Mouse (Mus musculus) CH12.LX (cell line): ENCODE results near the gene Ptgir. TPM values are rescaled to one million over a fixed set of nuclear protein-coding genes. Genes with fewer than 3 reads are reported as not detected.

Experiments used
- DNase-seq: peaks from one replicate; pipeline ENCODE4 v3.0.0-alpha.2; 2013; ENCODE audit errors: extremely low read depth
- H3K27ac ChIP-seq: 2 replicates; pipeline ENCODE4 v1.5.1; 2012; ENCODE audit warnings: low read depth, mild to moderate bottlenecking, control low read depth, moderate library complexity; ENCODE audit not compliant: insufficient read depth
- H3K27me3 ChIP-seq: replicated peaks from 2 replicates; pipeline ENCODE3; 2012; ENCODE audit warnings: inconsistent platforms
- H3K36me3 ChIP-seq, 2 experiments: replicated peaks in 1 of 2; 2 replicates each; pipeline versions ENCODE3 to v1.6.1; 2012; ENCODE audit warnings: inconsistent platforms in 1 of 2, low read length in 1 of 2, mild to moderate bottlenecking in 1 of 2, mixed read lengths in 1 of 2, moderate library complexity in 1 of 2; ENCODE audit not compliant: control insufficient read depth in 1 of 2, insufficient read depth in 1 of 2
- H3K4me1 ChIP-seq, 2 experiments: 2 replicates each; pipeline ENCODE4 v1.6.1; 2012; ENCODE audit warnings: inconsistent platforms in 1 of 2, moderate library complexity in 1 of 2; ENCODE audit not compliant: insufficient read depth in 2 of 2, control insufficient read depth in 1 of 2
- H3K4me2 ChIP-seq: 2 replicates; pipeline ENCODE4 v1.6.1; 2012; ENCODE audit warnings: low read depth, mild to moderate bottlenecking, control low read depth; ENCODE audit not compliant: poor library complexity, insufficient read depth, severe bottlenecking
- H3K4me3 ChIP-seq, 3 experiments: fragments of 150-350 bp in 1 of 3; sonication (generic) in 1 of 3; replicated peaks in 1 of 3; 2 replicates each; pipeline versions ENCODE3 to v1.5.1; 2011 to 2012; ENCODE audit warnings: low read depth in 2 of 3, low read length in 2 of 3, mild to moderate bottlenecking in 2 of 3, moderate library complexity in 2 of 3, control low read depth in 1 of 3, improper control_type of control experiment in 1 of 3, inconsistent platforms in 1 of 3, mixed read lengths in 1 of 3; ENCODE audit not compliant: poor library complexity in 1 of 3
- H3K79me2 ChIP-seq: replicated peaks from 2 replicates; pipeline ENCODE4 v1.6.1; 2012; ENCODE audit warnings: mild to moderate bottlenecking, moderate library complexity; ENCODE audit not compliant: control insufficient read depth, poor library complexity, insufficient read depth, severe bottlenecking; ENCODE audit errors: extremely low read depth
- H3K9ac ChIP-seq: 2 replicates; pipeline ENCODE4 v1.6.1; 2012; ENCODE audit warnings: low read depth, mild to moderate bottlenecking, control low read depth, moderate library complexity; ENCODE audit not compliant: insufficient read depth
- H3K9me3 ChIP-seq: replicated peaks from 2 replicates; pipeline ENCODE3; 2012; ENCODE audit warnings: low read length, inconsistent platforms, mixed read lengths
- BHLHE40 ChIP-seq: IDR thresholded peaks from 2 replicates; pipeline ENCODE4 v1.6.1; 2011; ENCODE audit warnings: mild to moderate bottlenecking, low read depth, low read length, improper control_type of control experiment
- CHD1 ChIP-seq: IDR thresholded peaks from 2 replicates; pipeline ENCODE4 v1.6.1; 2012; ENCODE audit warnings: low read depth, low read length, improper control_type of control experiment, inconsistent platforms
- CHD2 ChIP-seq: IDR thresholded peaks from 2 replicates; pipeline ENCODE4 v1.6.1; 2011; ENCODE audit warnings: low read length, improper control_type of control experiment
- CTCF ChIP-seq, 2 experiments: IDR thresholded peaks in 1 of 2; conservative IDR thresholded peaks in 1 of 2; 2 replicates each; pipeline ENCODE4 v1.5.1; 2011 to 2012; ENCODE audit warnings: low read depth in 2 of 2, low read length in 2 of 2, improper control_type of control experiment in 1 of 2, inconsistent platforms in 1 of 2, mild to moderate bottlenecking in 1 of 2, moderate library complexity in 1 of 2
- E2F4 ChIP-seq: IDR thresholded peaks from 2 replicates; pipeline ENCODE4 v1.6.1; 2011; ENCODE audit warnings: low read depth, low read length, improper control_type of control experiment; ENCODE audit not compliant: insufficient replicate concordance
- ELF1 ChIP-seq: IDR thresholded peaks from 2 replicates; pipeline ENCODE4 v1.6.1; 2014; ENCODE audit warnings: low read depth, mild to moderate bottlenecking, inconsistent platforms, low read length, improper control_type of control experiment
- EP300 ChIP-seq: IDR thresholded peaks from 2 replicates; pipeline ENCODE4 v1.6.1; 2011; ENCODE audit warnings: low read length, improper control_type of control experiment
- ETS1 ChIP-seq: conservative IDR thresholded peaks from 2 replicates; pipeline ENCODE4 v1.6.1; 2012; ENCODE audit warnings: low read depth, mild to moderate bottlenecking, inconsistent platforms, low read length, improper control_type of control experiment, moderate library complexity
- GABPA ChIP-seq: IDR thresholded peaks from 2 replicates; pipeline ENCODE4 v1.6.1; 2012; ENCODE audit warnings: low read depth, low read length, improper control_type of control experiment, inconsistent platforms; ENCODE audit not compliant: insufficient replicate concordance
- HCFC1 ChIP-seq: IDR thresholded peaks from 2 replicates; pipeline ENCODE4 v1.6.1; 2012; ENCODE audit warnings: low read depth, mild to moderate bottlenecking, inconsistent platforms, low read length, improper control_type of control experiment
- IRF4 ChIP-seq: IDR thresholded peaks from 2 replicates; pipeline ENCODE4 v1.6.1; 2014; ENCODE audit warnings: low read depth, mild to moderate bottlenecking, inconsistent platforms, low read length, improper control_type of control experiment
- JUN ChIP-seq: IDR thresholded peaks from 2 replicates; pipeline ENCODE4 v1.6.1; 2011; ENCODE audit warnings: low read depth, mild to moderate bottlenecking, low read length, improper control_type of control experiment, moderate library complexity; ENCODE audit not compliant: insufficient read depth
- JUND ChIP-seq: conservative IDR thresholded peaks from 2 replicates; pipeline ENCODE4 v1.6.1; 2011; ENCODE audit warnings: low read depth, low read length, improper control_type of control experiment
- KAT2A ChIP-seq: IDR thresholded peaks from 2 replicates; pipeline ENCODE4 v1.6.1; 2012; ENCODE audit warnings: low read length, improper control_type of control experiment, inconsistent platforms; ENCODE audit not compliant: insufficient replicate concordance
- MAFK ChIP-seq: IDR thresholded peaks from 2 replicates; pipeline ENCODE4 v1.6.1; 2011; ENCODE audit warnings: low read length, improper control_type of control experiment; ENCODE audit not compliant: insufficient replicate concordance
- MAX ChIP-seq: IDR thresholded peaks from 2 replicates; pipeline ENCODE4 v1.6.1; 2011; ENCODE audit warnings: low read length, improper control_type of control experiment
- MAZ ChIP-seq: IDR thresholded peaks from 2 replicates; pipeline ENCODE4 v1.6.1; 2012; ENCODE audit warnings: low read depth, mild to moderate bottlenecking, inconsistent platforms, low read length, improper control_type of control experiment, moderate library complexity
- MEF2A ChIP-seq: IDR thresholded peaks from 2 replicates; pipeline ENCODE4 v1.6.1; 2014; ENCODE audit warnings: low read depth, mild to moderate bottlenecking, inconsistent platforms, low read length, improper control_type of control experiment, borderline replicate concordance
- MXI1 ChIP-seq: IDR thresholded peaks from 2 replicates; pipeline ENCODE4 v1.6.1; 2011; ENCODE audit warnings: mild to moderate bottlenecking, low read depth, low read length, improper control_type of control experiment
- MYC ChIP-seq: IDR thresholded peaks from 2 replicates; pipeline ENCODE4 v1.6.1; 2011; ENCODE audit warnings: low read depth, mild to moderate bottlenecking, improper control_type of control experiment, low read length
- NELFE ChIP-seq: IDR thresholded peaks from 2 replicates; pipeline ENCODE4 v1.6.1; 2011; ENCODE audit warnings: low read depth, low read length, improper control_type of control experiment
- NRF1 ChIP-seq: IDR thresholded peaks from 2 replicates; pipeline ENCODE4 v1.6.1; 2014; ENCODE audit warnings: low read depth, mild to moderate bottlenecking, inconsistent platforms, low read length, improper control_type of control experiment, moderate library complexity
- PAX5 ChIP-seq: IDR thresholded peaks from 2 replicates; pipeline ENCODE4 v1.6.1; 2012; ENCODE audit warnings: low read length, inconsistent platforms, mixed read lengths
- POLR2A ChIP-seq: IDR thresholded peaks from 2 replicates; pipeline ENCODE4 v1.6.1; 2011; ENCODE audit warnings: low read depth, mild to moderate bottlenecking, improper control_type of control experiment, low read length
- POLR2AphosphoS2 ChIP-seq: IDR thresholded peaks from 2 replicates; pipeline ENCODE4 v1.6.1; 2011; ENCODE audit warnings: low read depth, low read length, improper control_type of control experiment
- RAD21 ChIP-seq: IDR thresholded peaks from 2 replicates; pipeline ENCODE4 v1.6.1; 2011; ENCODE audit warnings: low read depth, mild to moderate bottlenecking, low read length, improper control_type of control experiment, moderate library complexity
- RCOR1 ChIP-seq: conservative IDR thresholded peaks from 2 replicates; pipeline ENCODE4 v1.6.1; 2012; ENCODE audit warnings: low read depth, mild to moderate bottlenecking, inconsistent platforms, low read length, improper control_type of control experiment
- SIN3A ChIP-seq: IDR thresholded peaks from 2 replicates; pipeline ENCODE4 v1.6.1; 2012; ENCODE audit warnings: low read length, improper control_type of control experiment, inconsistent platforms
- SMC3 ChIP-seq: IDR thresholded peaks from 2 replicates; pipeline ENCODE4 v1.6.1; 2011; ENCODE audit warnings: low read depth, low read length, improper control_type of control experiment
- TBP ChIP-seq: conservative IDR thresholded peaks from 2 replicates; pipeline ENCODE4 v1.6.1; 2011; ENCODE audit warnings: low read depth, low read length, improper control_type of control experiment
- TCF12 ChIP-seq: IDR thresholded peaks from 2 replicates; pipeline ENCODE4 v1.6.1; 2014; ENCODE audit warnings: low read depth, mild to moderate bottlenecking, inconsistent platforms, low read length, improper control_type of control experiment
- UBTF ChIP-seq: IDR thresholded peaks from 2 replicates; pipeline ENCODE4 v1.6.1; 2012; ENCODE audit warnings: low read depth, mild to moderate bottlenecking, inconsistent platforms, low read length, improper control_type of control experiment, moderate library complexity
- USF1 ChIP-seq: IDR thresholded peaks from 2 replicates; pipeline ENCODE4 v1.6.1; 2014; ENCODE audit warnings: low read depth, mild to moderate bottlenecking, inconsistent platforms, low read length, improper control_type of control experiment
- USF2 ChIP-seq: conservative IDR thresholded peaks from 2 replicates; pipeline ENCODE4 v1.6.1; 2011; ENCODE audit warnings: low read depth, low read length, improper control_type of control experiment
- ZC3H11A ChIP-seq: IDR thresholded peaks from 2 replicates; pipeline ENCODE4 v1.6.1; 2012; ENCODE audit warnings: low read depth, mild to moderate bottlenecking, inconsistent platforms, low read length, improper control_type of control experiment
- ZKSCAN1 ChIP-seq: IDR thresholded peaks from 2 replicates; pipeline ENCODE4 v1.6.1; 2012; ENCODE audit warnings: low read depth, inconsistent platforms, low read length, improper control_type of control experiment, borderline replicate concordance
- ZMIZ1 ChIP-seq: IDR thresholded peaks from 2 replicates; pipeline ENCODE4 v1.6.1; 2012; ENCODE audit warnings: low read depth, mild to moderate bottlenecking, inconsistent platforms, low read length, improper control_type of control experiment
- ZNF384 ChIP-seq: IDR thresholded peaks from 2 replicates; pipeline ENCODE4 v1.6.1; 2012; ENCODE audit warnings: low read depth, low read length, improper control_type of control experiment, inconsistent platforms
- dilution Hi-C: fragments of 300-500 bp; cut with MboI; formaldehyde crosslinking; loops from 2 replicates; pipeline ENCODE4 v1.14.3; 2020; ENCODE audit warnings: low sequenced_read_pairs; ENCODE audit not compliant: extremely low pct_unique_long_range_greater_than_20kb, extremely low pct_ligation_motif_present
- in situ Hi-C: fragments of 300-500 bp; cut with MboI; formaldehyde crosslinking; loops from 3 replicates; pipeline ENCODE4 v1.14.3; 2019; ENCODE audit warnings: low sequenced_read_pairs, low pct_ligation_motif_present, low pct_unique_long_range_greater_than_20kb, mixed read lengths
- polyA plus RNA-seq: library from polyadenylated mRNA; unstranded; fragments of >175 nt; gene quantifications from 2 replicates; pipeline ENCODE4 v1.2.1, GENCODE M21; 2012; ENCODE audit warnings: low read depth; ENCODE audit not compliant: insufficient read length
- total RNA-seq, 2 experiments: library from RNA; depleted of rRNA; stranded (reverse); fragments of 300-350 nt in 1 of 2; fragments of >200 nt in 1 of 2; gene quantifications; 2 replicates each; pipeline ENCODE4 v1.2.3; 2012 to 2014

The Ptgir gene
- total and polyA plus RNA-seq, 3 experiments = 3.8 to 31.1 (median 7.0) TPM

DNA sequence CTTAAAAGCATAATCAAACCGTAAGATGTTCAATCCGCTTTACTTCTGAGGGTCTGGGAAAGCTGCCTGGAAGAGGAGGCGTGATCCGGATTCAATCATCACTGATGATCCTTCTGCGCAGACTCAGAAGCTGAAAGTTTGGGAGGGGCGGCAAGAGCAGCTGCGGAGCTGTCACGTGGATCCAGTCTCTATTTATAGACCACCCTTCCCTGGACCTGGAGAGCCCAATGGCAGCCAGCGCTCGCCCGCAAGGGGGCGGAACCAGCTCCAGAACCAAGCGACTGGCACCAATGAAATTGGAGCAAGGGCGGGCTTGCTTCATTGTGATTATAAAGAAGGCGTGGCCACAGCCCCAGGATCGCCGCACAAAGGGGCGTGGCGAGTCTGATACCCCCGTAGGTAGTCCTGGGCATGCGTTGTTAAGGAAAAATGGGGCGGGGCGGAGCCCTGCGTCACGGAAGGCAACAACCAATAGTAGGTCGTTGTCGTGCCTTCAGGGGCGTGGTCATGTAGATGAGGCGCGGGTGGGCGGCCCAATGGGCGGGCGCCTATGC is 31.5 kb upstream of the Ptgir start:
- peaks cover 15 to 44% of the 10 kb centered on the region in 2 experiments for H3K36me3 ChIP-seq
- TF ChIP-seq TCF12 = no peak
- TF ChIP-seq MAZ = 0 out of 2 replicates have a peak, but pooled peaks have one; percentile 20
- TF ChIP-seq USF2 = peak; percentile 74
- TF ChIP-seq SIN3A = peak; percentile 36
- TF ChIP-seq PAX5 = no peak
- TF ChIP-seq IRF4 = no peak
- no peak for TF ChIP-seq UBTF
- TF ChIP-seq ZNF384 = no peak
- no peak for TF ChIP-seq E2F4
- no peak for TF ChIP-seq MAFK
- no peak for TF ChIP-seq ETS1
- peak; percentile 79 for TF ChIP-seq USF1
- 0 out of 2 replicates have a peak, but pooled peaks have one; percentile 3 for TF ChIP-seq KAT2A
- TF ChIP-seq POLR2A = peak; percentile 33; the same call in 1 of the 2 replicates
- no peak for TF ChIP-seq RAD21
- no peak for TF ChIP-seq CHD1
- TF ChIP-seq TBP = peak; percentile 71
- no peak for TF ChIP-seq ZKSCAN1
- no peak for TF ChIP-seq MYC
- TF ChIP-seq GABPA = no peak
- TF ChIP-seq EP300 = no peak
- no peak for TF ChIP-seq ZC3H11A
- no peak; the same call in 1 of the 2 replicates for TF ChIP-seq CHD2
- TF ChIP-seq MEF2A = peak; percentile 92
- TF ChIP-seq HCFC1 = no peak
- peak; percentile 89 for TF ChIP-seq BHLHE40
- TF ChIP-seq JUND = no peak
- TF ChIP-seq MAX = peak; percentile 67
- TF ChIP-seq NRF1 = peak; percentile 88
- peak; percentile 49; the same call in 1 of the 2 replicates for TF ChIP-seq ELF1
- TF ChIP-seq POLR2AphosphoS2 = no peak
- no peak for TF ChIP-seq NELFE
- no peak for TF ChIP-seq SMC3
- no peak for TF ChIP-seq CTCF (conservative IDR thresholded peaks at IDR 0.05 in 1 of 2, IDR thresholded peaks at IDR 0.05 in 1 of 2; ENCODE audit: low read depth in 2 of 2, low read length in 2 of 2)
- no peak for TF ChIP-seq MXI1
- TF ChIP-seq ZMIZ1 = no peak
- TF ChIP-seq RCOR1 = no peak
- no peak for TF ChIP-seq JUN
- TF ChIP-seq, all 38 proteins: peak for 12
- dilution Hi-C loops (no loop called here), in situ Hi-C loops (loop anchor here (5.0 kb wide), 1 partner anchor 32 kb away; the partner anchor contains the start of gene Ptgir)
- Histone ChIP-seq H3K79me2 (no peaks in the 10 kb centered on the region), H3K27ac (peak overlapping the region; percentile 43; the same call in 1 of the 2 replicates), H3K27me3 (no peaks in the 10 kb centered on the region), H3K9ac (peak overlapping the region; percentile 81), H3K4me1 (peaks cover 6 to 34% of the 10 kb centered on the region in 2 experiments), H3K9me3 (no peaks in the 10 kb centered on the region), H3K4me3 (peak overlapping the region; percentile 35 to 72 (median 57)), H3K4me2 (peak overlapping the region; percentile 83)
- peak; percentile 100 for DNase-seq
